Comparison of ENCODE assay signal across 13 mouse cellular contexts in the genomic region with DNA sequence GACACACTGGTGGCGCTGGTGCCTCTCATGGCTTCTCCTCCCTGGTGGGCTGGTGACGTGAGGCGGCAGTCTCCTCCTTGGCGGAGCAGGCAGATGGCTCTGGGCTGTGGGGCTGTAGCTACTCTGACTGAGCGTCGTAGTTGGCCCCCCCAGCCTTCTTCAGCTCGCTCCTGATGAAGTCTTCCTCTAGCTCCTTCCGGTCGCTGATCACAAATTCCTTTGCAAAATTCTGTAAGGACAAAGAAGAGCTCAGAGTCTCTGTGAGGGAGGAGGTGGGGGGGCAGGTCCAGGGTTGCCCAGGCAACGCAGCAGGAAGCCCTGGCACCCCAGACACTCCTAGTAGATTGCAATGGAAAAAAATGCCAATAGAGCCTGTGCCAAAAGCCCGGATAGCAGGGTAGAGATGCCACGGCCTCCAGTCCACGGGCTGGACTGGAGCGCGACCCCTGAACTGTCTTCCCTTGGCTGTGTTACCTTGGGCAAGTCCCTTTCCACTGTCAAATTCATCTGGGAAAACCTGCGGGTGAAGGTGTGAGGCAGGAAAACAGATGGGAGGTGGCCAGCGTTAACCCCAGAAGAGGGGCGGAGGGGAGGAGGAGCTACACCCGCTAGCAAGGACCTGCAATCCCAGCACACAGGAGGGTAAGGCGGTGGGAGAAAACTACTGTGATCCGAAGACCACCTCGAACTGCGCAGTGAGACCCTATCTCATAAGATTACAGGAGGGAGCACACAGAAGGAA. TPM values are rescaled to one million over a fixed set of nuclear protein-coding genes. Genes with fewer than 3 reads are reported as not detected.
DNase-seq lines count a peak whose midpoint lies in the region; ATAC-seq lines count a peak whose summit lies in the region.
"Had no signal": no experiment of that assay in that cellular context is flagged by ENCODE, and none has a peak within 500 bp of the region (broad histone marks: within the 10 kb centered on the region; RNA-seq: fewer than 3 reads in every experiment).

No protein-coding gene starts in this region.

- H3K4me2 ChIP-seq in hindbrain, embryonic 16.5 days (ENCODE audit: low read length): 0 out of 2 replicates have a peak overlapping the region, but pooled peaks have one; percentile 5
- H3K4me2 ChIP-seq in neural tube, embryonic 13.5 days: no peak overlapping the region
- H3K4me2 ChIP-seq: heart, embryonic 13.5 days; limb, embryonic 12.5 days; lung, embryonic 15.5 days had no signal

- intact Hi-C loops in heart, postnatal 14 days (cut with DNase I): no loop called here

- no peaks in the 10 kb centered on the region for H3K27me3 ChIP-seq in embryonic facial prominence, embryonic 10.5 days (replicated peaks; ENCODE audit: low read depth, poor library complexity, severe bottlenecking)
- H3K27me3 ChIP-seq in hindbrain, embryonic 16.5 days (replicated peaks; ENCODE audit: control insufficient read depth, insufficient read depth, low read length): no peaks in the 10 kb centered on the region
- H3K27me3 ChIP-seq in neural tube, embryonic 13.5 days: no peaks in the 10 kb centered on the region
- H3K27me3 ChIP-seq: lung, embryonic 15.5 days had no signal

- peak; percentile 43; the same call in 1 of the 2 replicates for ATAC-seq in hindbrain, embryonic 16.5 days
- ATAC-seq in neural tube, embryonic 13.5 days (ENCODE audit: low read depth): peak; percentile 64; the same call in 1 of the 2 replicates
- no peak for ATAC-seq in erythroblast, adult 5-6 weeks (replicated peaks; ENCODE audit: low FRiP score, poor library complexity, severe bottlenecking)

- H3K27ac ChIP-seq in embryonic facial prominence, embryonic 10.5 days (replicated peaks): peak overlapping the region; percentile 59
- peak overlapping the region; percentile 48 for H3K27ac ChIP-seq in hindbrain, embryonic 16.5 days (ENCODE audit: low read depth, low read length)
- H3K27ac ChIP-seq in neural tube, embryonic 13.5 days (replicated peaks): peak overlapping the region; percentile 73
- H3K27ac ChIP-seq: heart, embryonic 13.5 days; kidney, postnatal 0 days; limb, embryonic 12.5 days; lung, embryonic 15.5 days had no signal

- peaks cover 65% of the 10 kb centered on the region for H3K4me1 ChIP-seq in embryonic facial prominence, embryonic 10.5 days
- H3K4me1 ChIP-seq in hindbrain, embryonic 16.5 days (ENCODE audit: control insufficient read depth, insufficient read depth, low read depth, low read length): peaks cover 26% of the 10 kb centered on the region
- peaks cover 77% of the 10 kb centered on the region for H3K4me1 ChIP-seq in neural tube, embryonic 13.5 days (replicated peaks)

- H3K4me3 ChIP-seq in embryonic facial prominence, embryonic 10.5 days: no peak overlapping the region
- no peak overlapping the region for H3K4me3 ChIP-seq in hindbrain, embryonic 16.5 days (ENCODE audit: low read length)
- H3K4me3 ChIP-seq in neural tube, embryonic 13.5 days: no peak overlapping the region
- H3K4me3 ChIP-seq: heart, embryonic 13.5 days; limb, embryonic 12.5 days; lung, embryonic 15.5 days; myocyte had no signal

- H3K9ac ChIP-seq in hindbrain, embryonic 16.5 days (ENCODE audit: low read depth, low read length): no peak overlapping the region
- H3K9ac ChIP-seq in neural tube, embryonic 13.5 days: 0 out of 2 replicates have a peak overlapping the region, but pooled peaks have one; percentile 8
- H3K9ac ChIP-seq: heart, embryonic 13.5 days; limb, embryonic 12.5 days; lung, embryonic 15.5 days had no signal

- H3K9me3 ChIP-seq in embryonic facial prominence, embryonic 10.5 days: no peaks in the 10 kb centered on the region
- H3K9me3 ChIP-seq in hindbrain, embryonic 16.5 days (ENCODE audit: control insufficient read depth, low read length): no peaks in the 10 kb centered on the region
- no peaks in the 10 kb centered on the region for H3K9me3 ChIP-seq in neural tube, embryonic 13.5 days
- H3K9me3 ChIP-seq: heart, embryonic 13.5 days; limb, embryonic 12.5 days; lung, embryonic 15.5 days had no signal

- H3K36me3 ChIP-seq in embryonic facial prominence, embryonic 10.5 days (replicated peaks): peaks cover 55% of the 10 kb centered on the region
- H3K36me3 ChIP-seq in hindbrain, embryonic 16.5 days (ENCODE audit: control insufficient read depth, insufficient read depth, low read length): peaks cover 7% of the 10 kb centered on the region; the same call in 1 of the 2 replicates
- H3K36me3 ChIP-seq in neural tube, embryonic 13.5 days: peaks cover 28% of the 10 kb centered on the region; the same call in 1 of the 2 replicates
- H3K36me3 ChIP-seq: lung, embryonic 15.5 days had no signal

- DNase-seq in cerebellum, postnatal 14 days: peak; percentile 56 to 61
- DNase-seq in cerebellum, adult 11 months: no peak
- no peak for DNase-seq in embryonic facial prominence, embryonic 10.5 days (ENCODE audit: low spot score)
- DNase-seq in heart, postnatal 14 days: no peak
- DNase-seq in lung, postnatal 4 days: no peak

- WGBS in embryonic facial prominence, embryonic 10.5 days: 68% methylated on average over 23 of the region's 23 CpGs
- WGBS in hindbrain, embryonic 16.5 days: 42% methylated on average over 21 of the region's 23 CpGs
- WGBS in neural tube, embryonic 13.5 days: 50% methylated on average over 23 of the region's 23 CpGs

RNA-seq across cellular contexts. Expression of a gene that starts 30.0 kb away (rescaled TPM):
- polyA plus RNA-seq in embryonic facial prominence, embryonic 10.5 days (2016; fragmentation: Nextera tagmentation; extraction: Ambion mirVana): 137 and 149 TPM in 2 replicates
- polyA plus RNA-seq in hindbrain, embryonic 16.5 days (2015; fragmentation: Nextera tagmentation; extraction: Ambion mirVana): 112 and 127 TPM in 2 replicates
- polyA plus RNA-seq in neural tube, embryonic 13.5 days (2015; fragmentation: Nextera tagmentation; extraction: Ambion mirVana): 121 and 123 TPM in 2 replicates
- total RNA-seq in heart, postnatal 14 days (2021): 10 to 100 TPM; 26.1 to 29.3 TPM
- 95.5 and 123 TPM in 2 replicates for total RNA-seq in erythroblast, adult 5-6 weeks (2015; ENCODE audit: low replicate concordance)
- total RNA-seq in erythroblast, adult 5-6 weeks (2017; ENCODE audit: low replicate concordance): 51.2 and 98.1 TPM in 2 replicates

RNA-seq across cellular contexts. Expression of a gene that starts 32.1 kb away (rescaled TPM):
- polyA plus RNA-seq in embryonic facial prominence, embryonic 10.5 days (2016; fragmentation: Nextera tagmentation; extraction: Ambion mirVana): 12.8 and 14.5 TPM in 2 replicates
- polyA plus RNA-seq in hindbrain, embryonic 16.5 days (2015; fragmentation: Nextera tagmentation; extraction: Ambion mirVana): 11.4 and 13.4 TPM in 2 replicates
- polyA plus RNA-seq in neural tube, embryonic 13.5 days (2015; fragmentation: Nextera tagmentation; extraction: Ambion mirVana): 9.8 and 14.6 TPM in 2 replicates
- total RNA-seq in heart, postnatal 14 days (2021): 10 to 100 TPM; 11.6 to 14.6 TPM
- 0.42 and 1.3 TPM in 2 replicates for total RNA-seq in erythroblast, adult 5-6 weeks (2015; ENCODE audit: low replicate concordance)
- total RNA-seq in erythroblast, adult 5-6 weeks (2017; ENCODE audit: low replicate concordance): 1.4 TPM in 1 of 2 replicates, not detected in the other

RNA-seq across cellular contexts. Expression of a gene that starts 51.8 kb away (rescaled TPM):
- 10.4 and 11.3 TPM in 2 replicates for polyA plus RNA-seq in embryonic facial prominence, embryonic 10.5 days (2016; fragmentation: Nextera tagmentation; extraction: Ambion mirVana)
- polyA plus RNA-seq in hindbrain, embryonic 16.5 days (2015; fragmentation: Nextera tagmentation; extraction: Ambion mirVana): 20.3 and 20.5 TPM in 2 replicates
- polyA plus RNA-seq in neural tube, embryonic 13.5 days (2015; fragmentation: Nextera tagmentation; extraction: Ambion mirVana): 12.3 and 12.4 TPM in 2 replicates
- 1 to 10 TPM; 3.7 TPM for total RNA-seq in heart, postnatal 14 days (2021)
- total RNA-seq in erythroblast, adult 5-6 weeks (2015; ENCODE audit: low replicate concordance): 2.3 and 2.5 TPM in 2 replicates
- total RNA-seq in erythroblast, adult 5-6 weeks (2017; ENCODE audit: low replicate concordance): 1.6 and 5.2 TPM in 2 replicates

Comparison
In these comparisons a context has a peak if more than half of its experiments do, and no peak if none do; other contexts are left out.
1. DNase-seq: peak in cerebellum, postnatal 14 days (2 of 2); none in cerebellum, adult 11 months (single experiment), embryonic facial prominence, embryonic 10.5 days (single experiment), heart, postnatal 14 days (0 of 2) and lung, postnatal 4 days (0 of 2).
2. Peak in every context shown above with its lines, with median percentiles within 50 percentile points of each other: H3K27ac ChIP-seq.